Mouse (Mus musculus) brain, embryonic 18.5 days (tissue): ENCODE data around the gene Gm2237.
"Not testable (repeated sequence)": the region's sequence is repeated elsewhere in the genome, so short reads cannot be mapped to it uniquely, and the experiment has no call there.

Experiments used
- DNase-seq: peaks from one replicate; pipeline ENCODE4 v3.0.0-alpha.2; 2012; ENCODE audit warnings: low read depth, low spot score

Gene Gm2237

GRCm38 (mm10) chr14:19584804-19585667 lies at the start of gene Gm2237:
Gene Gm2237, minus strand, starts transcription at chr14:19585135.
- DNase-seq: not testable (repeated sequence)

DNA sequence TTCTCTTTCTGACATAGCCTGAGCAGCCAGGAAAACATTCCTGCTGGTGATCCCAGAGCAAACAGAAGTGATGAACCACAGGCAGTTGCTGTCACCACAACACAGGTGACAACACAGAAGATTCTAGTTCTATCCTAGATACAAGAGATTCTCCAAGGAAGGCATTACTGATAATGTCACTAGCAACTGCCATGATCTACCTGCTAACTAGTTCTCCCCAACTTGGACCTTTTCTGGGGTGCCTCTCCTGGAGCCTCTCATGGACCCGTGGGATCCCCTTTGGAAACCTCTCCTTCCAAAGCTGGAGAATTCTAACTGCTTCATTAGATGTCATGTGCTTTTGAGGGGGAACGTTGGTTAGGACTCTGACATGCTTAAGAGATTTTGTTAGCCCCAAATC lies 17.5 kb upstream of the Gm2237 start, which contains the start of gene Gm5458:
TSS of gene Gm5458 (minus strand) at position 101 of the 400 bp plus-strand sequence.
- DNase-seq: not testable (repeated sequence)

DNA sequence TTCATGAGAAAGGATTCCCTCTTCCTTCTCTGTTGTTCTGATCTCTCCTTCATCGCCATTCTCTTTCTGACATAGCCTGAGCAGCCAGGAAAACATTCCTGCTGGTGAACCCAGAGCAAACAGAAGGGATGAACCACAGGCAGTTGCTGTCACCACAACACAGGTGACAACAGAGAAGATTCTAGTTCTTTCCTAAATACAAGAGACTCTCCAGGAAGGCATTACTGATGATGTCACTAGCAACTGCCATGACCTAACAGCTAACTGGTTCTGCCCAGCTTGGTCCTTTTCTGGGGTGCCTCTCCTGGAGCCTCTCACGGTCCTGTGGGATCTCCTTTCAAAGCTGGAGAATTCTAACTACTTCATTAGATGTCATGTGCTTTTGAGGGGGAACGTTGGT lies 35.1 kb downstream of the Gm2237 start, which contains the start of gene Gm2244:
TSS of gene Gm2244 (minus strand) at position 101 of the 400 bp plus-strand sequence.
- DNase-seq: not testable (repeated sequence)
